Mouse (Mus musculus) thymus, adult 2 months (tissue): ENCODE results near the gene Meis3.

Experiments
- CTCF ChIP-seq: fragments of 200-500 bp; IDR thresholded peaks from 2 replicates; pipeline ENCODE4 v1.5.1; 2012; ENCODE audit warnings: mild to moderate bottlenecking, control low read depth, low read length, moderate library complexity, borderline replicate concordance; ENCODE audit not compliant: control insufficient read depth, poor library complexity, insufficient read depth; ENCODE audit errors: extremely low read depth
- POLR2A ChIP-seq: fragments of 200-500 bp; IDR thresholded peaks from 2 replicates; pipeline ENCODE4 v1.6.1; 2012; ENCODE audit warnings: mild to moderate bottlenecking, low read length, control low read depth, moderate library complexity; ENCODE audit not compliant: control insufficient read depth, poor library complexity, insufficient read depth; ENCODE audit errors: extremely low read depth

DNA sequence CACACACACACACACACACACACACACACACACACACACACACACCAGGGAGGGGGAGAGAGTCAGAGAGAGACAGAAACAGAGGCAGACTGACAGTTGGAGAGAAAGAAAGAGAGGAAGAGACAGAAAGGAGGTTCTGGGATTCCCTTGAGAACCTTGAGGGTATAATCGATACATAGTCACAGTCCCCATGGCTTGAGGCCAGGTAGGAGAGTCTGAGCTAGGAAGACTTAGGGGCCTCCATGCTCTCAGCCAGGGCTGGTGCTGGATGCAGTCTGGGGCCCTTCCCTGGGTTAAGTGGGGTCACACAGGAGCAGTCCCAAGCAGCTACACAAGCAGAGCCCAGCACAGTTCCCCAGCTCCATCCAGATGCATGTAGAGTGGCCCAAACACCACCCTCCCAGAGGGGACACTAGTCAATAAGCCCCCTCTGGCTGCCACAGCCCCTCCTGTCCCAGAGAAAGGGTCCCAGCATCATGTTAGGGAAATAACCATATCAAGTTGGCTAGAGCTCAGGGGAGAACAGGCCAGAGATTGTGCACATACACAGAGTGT, 2.2 kb upstream of the Meis3 start:
- TF ChIP-seq CTCF (no peak), POLR2A (no peak)
